Mouse (Mus musculus): ENCODE results near the gene Cdc37l1. TPM values are rescaled to one million over a fixed set of nuclear protein-coding genes. Genes with fewer than 3 reads are reported as not detected.

Cdc37l1 gene
- polyA plus RNA-seq (2015; fragmentation: Nextera tagmentation; extraction: Ambion mirVana): 19.5 and 19.7 TPM in 2 replicates

GRCm38 (mm10) chr19:28990194-28990589, at the start of gene Cdc37l1:
TSS of gene Cdc37l1 (plus strand) at chr19:28990352.
- Histone ChIP-seq H3K9ac (ENCODE audit: low read length) (peak within 1 kb of the TSS; percentile 92), H3K27me3 (ENCODE audit: control insufficient read depth, insufficient read depth, low read length) (no peaks in the 10 kb centered on the region), H3K4me1 (replicated peaks; ENCODE audit: control insufficient read depth, insufficient read depth) (no peaks in the 10 kb centered on the region), H3K9me3 (ENCODE audit: control insufficient read depth, low read length) (no peaks in the 10 kb centered on the region), H3K4me3 (ENCODE audit: low read depth, low read length) (peak within 1 kb of the TSS; percentile 88), H3K27ac (replicated peaks) (peak within 1 kb of the TSS; percentile 95), H3K4me2 (replicated peaks; ENCODE audit: low read depth) (peak within 1 kb of the TSS; percentile 82), H3K36me3 (ENCODE audit: control insufficient read depth, insufficient read depth, low read length) (no peaks in the 10 kb centered on the region)
- DNase-seq (ENCODE audit: low spot score): peak; percentile 99
- TF ChIP-seq EP300 (optimal IDR thresholded peaks at IDR 0.05): peak; percentile 64
- TF ChIP-seq CTCF (IDR thresholded peaks at IDR 0.05; ENCODE audit: low read depth): peak; percentile 19; the same call in 1 of the 2 replicates
- 0% methylated on average over 37 of the region's 37 CpGs for WGBS
- peak; percentile 99 for ATAC-seq (ENCODE audit: low FRiP score, low TSS enrichment)

GRCm38 (mm10) chr19:28941271-28941670, 48.9 kb upstream of the Cdc37l1 start:
- Histone ChIP-seq H3K9ac (ENCODE audit: low read length) (no peak overlapping the region), H3K27ac (replicated peaks) (no peak overlapping the region), H3K4me1 (replicated peaks; ENCODE audit: control insufficient read depth, insufficient read depth) (no peaks in the 10 kb centered on the region), H3K9me3 (ENCODE audit: control insufficient read depth, low read length) (no peaks in the 10 kb centered on the region), H3K4me3 (ENCODE audit: low read depth, low read length) (no peak overlapping the region), H3K36me3 (ENCODE audit: control insufficient read depth, insufficient read depth, low read length) (no peaks in the 10 kb centered on the region), H3K27me3 (ENCODE audit: control insufficient read depth, insufficient read depth, low read length) (no peaks in the 10 kb centered on the region), H3K4me2 (replicated peaks; ENCODE audit: low read depth) (no peak overlapping the region)
- ATAC-seq (ENCODE audit: low FRiP score, low TSS enrichment): no peak
- no peak for TF ChIP-seq EP300 (optimal IDR thresholded peaks at IDR 0.05)
- no peak for TF ChIP-seq CTCF (IDR thresholded peaks at IDR 0.05; ENCODE audit: low read depth)
- WGBS: 64% methylated on average over 4 of the region's 4 CpGs
- DNase-seq (ENCODE audit: low spot score): no peak

- no peaks in the 10 kb centered on the region for H3K4me1 ChIP-seq (replicated peaks; ENCODE audit: control insufficient read depth, insufficient read depth)
- no peak overlapping the region for H3K9ac ChIP-seq (ENCODE audit: low read length)
- H3K27ac ChIP-seq (replicated peaks): no peak overlapping the region
- no peaks in the 10 kb centered on the region for H3K9me3 ChIP-seq (ENCODE audit: control insufficient read depth, low read length)
- no peak for TF ChIP-seq CTCF (IDR thresholded peaks at IDR 0.05; ENCODE audit: low read depth)
- no peak for TF ChIP-seq EP300 (optimal IDR thresholded peaks at IDR 0.05)
- ATAC-seq (ENCODE audit: low FRiP score, low TSS enrichment): no peak
- H3K4me2 ChIP-seq (replicated peaks; ENCODE audit: low read depth): no peak overlapping the region
- no peak for DNase-seq (ENCODE audit: low spot score)
- 39% methylated on average over 4 of the region's 4 CpGs for WGBS
- no peaks in the 10 kb centered on the region for H3K27me3 ChIP-seq (ENCODE audit: control insufficient read depth, insufficient read depth, low read length)
- H3K36me3 ChIP-seq (ENCODE audit: control insufficient read depth, insufficient read depth, low read length): no peaks in the 10 kb centered on the region
- H3K4me3 ChIP-seq (ENCODE audit: low read depth, low read length): no peak overlapping the region
Measured at GRCm38 (mm10) chr19:28946782-28947181, 43.4 kb upstream of the Cdc37l1 start.

- WGBS: 39% methylated on average over 2 of the region's 2 CpGs
- no peak for ATAC-seq (ENCODE audit: low FRiP score, low TSS enrichment)
- Histone ChIP-seq H3K9ac (ENCODE audit: low read length) (no peak overlapping the region), H3K9me3 (ENCODE audit: control insufficient read depth, low read length) (no peaks in the 10 kb centered on the region), H3K4me1 (replicated peaks; ENCODE audit: control insufficient read depth, insufficient read depth) (no peaks in the 10 kb centered on the region), H3K27ac (replicated peaks) (no peak overlapping the region), H3K4me3 (ENCODE audit: low read depth, low read length) (no peak overlapping the region), H3K27me3 (ENCODE audit: control insufficient read depth, insufficient read depth, low read length) (no peaks in the 10 kb centered on the region), H3K4me2 (replicated peaks; ENCODE audit: low read depth) (no peak overlapping the region), H3K36me3 (ENCODE audit: control insufficient read depth, insufficient read depth, low read length) (no peaks in the 10 kb centered on the region)
- TF ChIP-seq EP300 (optimal IDR thresholded peaks at IDR 0.05) (no peak), CTCF (IDR thresholded peaks at IDR 0.05; ENCODE audit: low read depth) (no peak)
- DNase-seq (ENCODE audit: low spot score): no peak
Measured at GRCm38 (mm10) chr19:28947311-28947710, 42.8 kb upstream of the Cdc37l1 start.

GRCm38 (mm10) chr19:28951251-28951650, 38.9 kb upstream of the Cdc37l1 start:
- Histone ChIP-seq H3K9me3 (ENCODE audit: control insufficient read depth, low read length) (no peaks in the 10 kb centered on the region), H3K27ac (replicated peaks) (no peak overlapping the region), H3K4me2 (replicated peaks; ENCODE audit: low read depth) (no peak overlapping the region), H3K4me3 (ENCODE audit: low read depth, low read length) (no peak overlapping the region), H3K36me3 (ENCODE audit: control insufficient read depth, insufficient read depth, low read length) (no peaks in the 10 kb centered on the region), H3K4me1 (replicated peaks; ENCODE audit: control insufficient read depth, insufficient read depth) (no peaks in the 10 kb centered on the region), H3K27me3 (ENCODE audit: control insufficient read depth, insufficient read depth, low read length) (no peaks in the 10 kb centered on the region), H3K9ac (ENCODE audit: low read length) (no peak overlapping the region)
- no peak for ATAC-seq (ENCODE audit: low FRiP score, low TSS enrichment)
- DNase-seq (ENCODE audit: low spot score): no peak
- 88% methylated on average over 5 of the region's 5 CpGs for WGBS
- TF ChIP-seq CTCF (IDR thresholded peaks at IDR 0.05; ENCODE audit: low read depth): no peak

- TF ChIP-seq EP300 (optimal IDR thresholded peaks at IDR 0.05) (no peak), CTCF (IDR thresholded peaks at IDR 0.05; ENCODE audit: low read depth) (no peak)
- ATAC-seq (ENCODE audit: low FRiP score, low TSS enrichment): no peak
- H3K4me3 ChIP-seq (ENCODE audit: low read depth, low read length): peak overlapping the region; percentile 87; the same call in 1 of the 2 replicates
- WGBS: 50% methylated on average over 3 of the region's 3 CpGs
- H3K4me2 ChIP-seq (replicated peaks; ENCODE audit: low read depth): peak overlapping the region; percentile 87
- no peaks in the 10 kb centered on the region for H3K9me3 ChIP-seq (ENCODE audit: control insufficient read depth, low read length)
- no peak for DNase-seq (ENCODE audit: low spot score)
- H3K9ac ChIP-seq (ENCODE audit: low read length): no peak overlapping the region
- H3K36me3 ChIP-seq (ENCODE audit: control insufficient read depth, insufficient read depth, low read length): no peaks in the 10 kb centered on the region
- no peaks in the 10 kb centered on the region for H3K27me3 ChIP-seq (ENCODE audit: control insufficient read depth, insufficient read depth, low read length)
- H3K27ac ChIP-seq (replicated peaks): no peak overlapping the region
- peaks cover 4% of the 10 kb centered on the region; the same call in 1 of the 2 replicates for H3K4me1 ChIP-seq (replicated peaks; ENCODE audit: control insufficient read depth, insufficient read depth)
Measured at GRCm38 (mm10) chr19:28963113-28963512, 27.0 kb upstream of the Cdc37l1 start.

Measured in stomach, postnatal 0 days (tissue).